Mouse (Mus musculus) liver, embryonic 14.5 days (tissue): ENCODE results near the gene Itsn2. TPM values are rescaled to one million over a fixed set of nuclear protein-coding genes. Genes with fewer than 3 reads are reported as not detected.
A peak's percentile ranks its signal among the peaks of the same experiment; 100 is the strongest.
"Not testable (repeated sequence)": the region's sequence is repeated elsewhere in the genome, so short reads cannot be mapped to it uniquely, and the experiment has no call there.

Experiments used
- ATAC-seq: fragments of 200-750 bp; cut with Nextera tagmentation; 2 replicates; pipeline ENCODE4 v1.8.0; 2017; ENCODE audit warnings: moderate number of reproducible peaks, mild to moderate bottlenecking, moderate library complexity; ENCODE audit not compliant: insufficient read depth
- DNase-seq, 3 experiments: peaks; one replicate each; pipeline ENCODE4 v3.0.0-alpha.2; 2012 to 2013; ENCODE audit warnings: low read depth in 3 of 3, low spot score in 3 of 3
- H3K27ac ChIP-seq: fragments of 300-500 bp; sonication (generic); 2 replicates; pipeline ENCODE4 v1.5.1; 2014; ENCODE audit warnings: moderate library complexity, mild to moderate bottlenecking, control low read depth, inconsistent platforms
- H3K27me3 ChIP-seq: fragments of 300-500 bp; sonication (generic); 2 replicates; pipeline ENCODE4 v1.6.1; 2014; ENCODE audit warnings: mild to moderate bottlenecking, low read length, moderate library complexity; ENCODE audit not compliant: control insufficient read depth, insufficient read depth
- H3K36me3 ChIP-seq: fragments of 300-500 bp; sonication (generic); replicated peaks from 2 replicates; pipeline ENCODE4 v1.6.1; 2014; ENCODE audit warnings: low read depth; ENCODE audit not compliant: control insufficient read depth, insufficient read depth
- H3K4me1 ChIP-seq, 2 experiments: fragments of 200-500 bp in 1 of 2; fragments of 300-500 bp in 1 of 2; sonication (generic) in 1 of 2; replicated peaks; 2 replicates each; pipeline ENCODE4 v1.6.1; 2012 to 2014; ENCODE audit warnings: antibody characterized with exemption in 1 of 2, inconsistent platforms in 1 of 2, low read length in 1 of 2; ENCODE audit not compliant: control insufficient read depth in 2 of 2, insufficient read depth in 2 of 2
- H3K4me2 ChIP-seq: fragments of 300-500 bp; sonication (generic); 2 replicates; pipeline ENCODE4 v1.6.1; 2014; ENCODE audit warnings: low read depth, mild to moderate bottlenecking, control low read depth, moderate library complexity
- H3K4me3 ChIP-seq, 2 experiments: fragments of 200-500 bp in 1 of 2; fragments of 300-500 bp in 1 of 2; sonication (generic) in 1 of 2; 2 replicates each; pipeline ENCODE4 v1.5.1; 2012 to 2014; ENCODE audit warnings: low read depth in 2 of 2, low read length in 2 of 2, mild to moderate bottlenecking in 2 of 2, control low read depth in 1 of 2, inconsistent platforms in 1 of 2, moderate library complexity in 1 of 2; ENCODE audit not compliant: insufficient read depth in 1 of 2
- H3K9ac ChIP-seq: fragments of 300-500 bp; sonication (generic); replicated peaks from 2 replicates; pipeline ENCODE4 v1.6.1; 2014; ENCODE audit warnings: mild to moderate bottlenecking, control low read depth, moderate library complexity
- H3K9me3 ChIP-seq: fragments of 300-500 bp; sonication (generic); 2 replicates; pipeline ENCODE4 v1.6.1; 2016; ENCODE audit warnings: low read length, mixed read lengths; ENCODE audit not compliant: control insufficient read depth
- CTCF ChIP-seq: IDR thresholded peaks from 2 replicates; pipeline ENCODE4 v1.5.1; 2016; ENCODE audit warnings: antibody characterized with exemption, low read depth, control low read depth
- EP300 ChIP-seq: IDR thresholded peaks from 2 replicates; pipeline ENCODE4 v1.6.1; 2016; ENCODE audit warnings: antibody characterized with exemption, low read depth
- WGBS: fragments of 180-500 bp; shearing (Covaris S2); extraction: QIAGEN DNeasy Blood & Tissue Kit; methylation state at CpG from one replicate; pipeline ENCODE4 v1.1.7; 2014; ENCODE audit not compliant: insufficient replicate concordance; 5-methylcytosine and 5-hydroxymethylcytosine counted together
- polyA plus RNA-seq, 2 experiments: library from polyadenylated mRNA; depleted of rRNA in 1 of 2; stranded (reverse) in 1 of 2; unstranded in 1 of 2; fragments of >200 nt; fragmentation: Nextera tagmentation in 1 of 2; extraction: Ambion mirVana in 1 of 2; gene quantifications; 2 replicates each; pipeline versions ENCODE4 v1.2.1 to v1.2.3; 2012 to 2014

Gene Itsn2
- polyA plus RNA-seq, 2 experiments = 13.2 to 22.5 TPM

- H3K36me3 ChIP-seq = no peaks in the 10 kb centered on the region
- no peak overlapping the region for H3K27ac ChIP-seq
- no peak for DNase-seq
- H3K4me1 ChIP-seq = no peaks in the 10 kb centered on the region
- WGBS = 66% methylated on average over 7 of the region's 7 CpGs
- no peaks in the 10 kb centered on the region for H3K9me3 ChIP-seq
- no peak for ATAC-seq
- H3K27me3 ChIP-seq = no peaks in the 10 kb centered on the region
- no peak for TF ChIP-seq CTCF
- TF ChIP-seq EP300 = no peak
- H3K4me2 ChIP-seq = no peak overlapping the region
- H3K9ac ChIP-seq = no peak overlapping the region
- H3K4me3 ChIP-seq = no peak overlapping the region
These were observed 148.4 kb downstream of the Itsn2 start for GRCm38 (mm10) chr12:4740823-4741222.

GRCm38 (mm10) chr12:4742183-4742582 is 149.7 kb downstream of the Itsn2 start:
- 61% methylated on average over 3 of the region's 3 CpGs for WGBS
- H3K27me3 ChIP-seq = no peaks in the 10 kb centered on the region
- no peaks in the 10 kb centered on the region for H3K36me3 ChIP-seq
- DNase-seq (no peak), ATAC-seq (no peak)
- TF ChIP-seq EP300 (no peak), CTCF (peak; percentile 50; the same call in 1 of the 2 replicates)
- H3K9me3 ChIP-seq = no peaks in the 10 kb centered on the region
- H3K9ac ChIP-seq = no peak overlapping the region
- H3K4me2 ChIP-seq = no peak overlapping the region
- H3K4me3 ChIP-seq = no peak overlapping the region
- no peaks in the 10 kb centered on the region for H3K4me1 ChIP-seq
- no peak overlapping the region for H3K27ac ChIP-seq

GRCm38 (mm10) chr12:4744486-4744885 is 152.0 kb downstream of the Itsn2 start:
- Histone ChIP-seq H3K4me2 (no peak overlapping the region), H3K27me3 (no peaks in the 10 kb centered on the region), H3K36me3 (no peaks in the 10 kb centered on the region), H3K4me1 (no peaks in the 10 kb centered on the region), H3K4me3 (no peak overlapping the region), H3K9me3 (no peaks in the 10 kb centered on the region), H3K9ac (no peak overlapping the region), H3K27ac (no peak overlapping the region)
- DNase-seq (no peak), ATAC-seq (no peak)
- 85% methylated on average over 10 of the region's 10 CpGs for WGBS
- TF ChIP-seq EP300 = no peak
- no peak for TF ChIP-seq CTCF

- H3K36me3 ChIP-seq, H3K4me2 ChIP-seq, H3K4me1 ChIP-seq, H3K9me3 ChIP-seq, H3K9ac ChIP-seq, ATAC-seq, H3K4me3 ChIP-seq, H3K27me3 ChIP-seq, DNase-seq, H3K27ac ChIP-seq: not testable (repeated sequence)
- WGBS = 77% methylated on average over 4 of the region's 4 CpGs
These were observed 162.0 kb downstream of the Itsn2 start for GRCm38 (mm10) chr12:4754451-4754850.

- no peak for ATAC-seq
- WGBS = 81% methylated on average over 1 of the region's 1 CpGs
These were observed 164.6 kb downstream of the Itsn2 start for GRCm38 (mm10) chr12:4757060-4757459.

More at GRCm38 (mm10) chr12:4757060-4757459, 164.6 kb downstream of the Itsn2 start:
- Histone ChIP-seq H3K27ac (no peak overlapping the region), H3K27me3 (no peaks in the 10 kb centered on the region), H3K4me2 (no peak overlapping the region), H3K4me1 (no peaks in the 10 kb centered on the region), H3K9ac (no peak overlapping the region), H3K4me3 (no peak overlapping the region), H3K9me3 (no peaks in the 10 kb centered on the region), H3K36me3 (no peaks in the 10 kb centered on the region)
- no peak for DNase-seq
- TF ChIP-seq CTCF (no peak), EP300 (no peak)

Other genes starting within 250 kb of the Itsn2 start
- 1.7 and 2.0 TPM in 2 replicates for gene Ncoa1, start 115.5 kb upstream of the Itsn2 start, polyA plus RNA-seq (2012; rRNA removed)
- 1.1 and 1.7 TPM in 2 replicates for gene Ncoa1, start 115.5 kb upstream of the Itsn2 start, polyA plus RNA-seq (2014; fragmentation: Nextera tagmentation; extraction: Ambion mirVana)
- gene Gm3625, start 289 bp downstream of the Itsn2 start, polyA plus RNA-seq (2012; rRNA removed) = not detected in 2 replicates
- gene Gm3625, start 289 bp downstream of the Itsn2 start, polyA plus RNA-seq (2014; fragmentation: Nextera tagmentation; extraction: Ambion mirVana) = not detected in 2 replicates
- gene Fam228a, start 145.8 kb downstream of the Itsn2 start, polyA plus RNA-seq (2012; rRNA removed) = 0.09 TPM in 2 replicates
- gene Fam228a, start 145.8 kb downstream of the Itsn2 start, polyA plus RNA-seq (2014; fragmentation: Nextera tagmentation; extraction: Ambion mirVana) = 0.05 TPM in 1 of 2 replicates, not detected in the other
- gene Pfn4, start 176.4 kb downstream of the Itsn2 start, polyA plus RNA-seq (2012; rRNA removed) = 0.21 and 0.39 TPM in 2 replicates
- gene Pfn4, start 176.4 kb downstream of the Itsn2 start, polyA plus RNA-seq (2014; fragmentation: Nextera tagmentation; extraction: Ambion mirVana) = 0.56 and 1.1 TPM in 2 replicates
- gene Fam228b, start 176.6 kb downstream of the Itsn2 start, polyA plus RNA-seq (2012; rRNA removed) = 0.37 and 0.73 TPM in 2 replicates
- 0.33 and 1.0 TPM in 2 replicates for gene Fam228b, start 176.6 kb downstream of the Itsn2 start, polyA plus RNA-seq (2014; fragmentation: Nextera tagmentation; extraction: Ambion mirVana)
- gene Sf3b6, start 224.9 kb downstream of the Itsn2 start, polyA plus RNA-seq (2012; rRNA removed) = 34.7 and 72.6 TPM in 2 replicates
- 179 and 187 TPM in 2 replicates for gene Sf3b6, start 224.9 kb downstream of the Itsn2 start, polyA plus RNA-seq (2014; fragmentation: Nextera tagmentation; extraction: Ambion mirVana)
- gene Fkbp1b, start 249.0 kb downstream of the Itsn2 start, polyA plus RNA-seq (2012; rRNA removed) = 2.5 and 2.9 TPM in 2 replicates
- gene Fkbp1b, start 249.0 kb downstream of the Itsn2 start, polyA plus RNA-seq (2014; fragmentation: Nextera tagmentation; extraction: Ambion mirVana) = 2.2 and 2.6 TPM in 2 replicates